ENCODE assay signal across 7 mouse cellular contexts in the genomic region with DNA sequence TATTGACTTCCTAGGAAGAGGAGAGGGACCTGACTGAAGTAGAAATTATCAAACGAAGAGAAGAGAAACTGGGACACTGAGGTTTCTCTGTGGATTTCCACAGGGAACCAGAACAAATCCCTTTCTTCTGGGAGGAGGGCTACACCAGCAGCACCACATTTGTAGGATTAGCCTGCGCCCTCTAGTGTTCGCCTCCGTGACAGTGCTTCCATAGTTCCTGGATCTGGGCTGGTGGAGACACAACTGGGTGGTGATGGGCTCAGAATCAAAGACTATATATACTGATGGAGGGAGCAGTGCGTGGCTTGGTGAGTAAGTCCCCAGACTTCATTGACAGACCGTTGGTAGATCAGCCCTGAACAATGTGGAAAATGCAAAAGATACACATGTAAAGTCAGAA.
DNase-seq lines count a peak whose midpoint lies in the region; ATAC-seq lines count a peak whose summit lies in the region.

No protein-coding gene starts in this region.

- H3K9ac ChIP-seq in forebrain, embryonic 16.5 days (replicated peaks; ENCODE audit: low read depth, low read length), result no peak overlapping the region
- H3K9ac ChIP-seq in hindbrain, embryonic 11.5 days (ENCODE audit: low read depth, low read length), result no peak overlapping the region
- H3K9ac ChIP-seq in midbrain, embryonic 11.5 days (ENCODE audit: low read length), result no peak overlapping the region

- no peak overlapping the region for H3K27ac ChIP-seq in forebrain, embryonic 16.5 days (ENCODE audit: low read length)
- H3K27ac ChIP-seq in hindbrain, embryonic 11.5 days (ENCODE audit: low read depth, low read length), result no peak overlapping the region
- H3K27ac ChIP-seq in midbrain, embryonic 11.5 days (ENCODE audit: low read depth, low read length), result no peak overlapping the region

- no peaks in the 10 kb centered on the region for H3K36me3 ChIP-seq in forebrain, embryonic 16.5 days (ENCODE audit: control insufficient read depth, insufficient read depth)
- no peaks in the 10 kb centered on the region for H3K36me3 ChIP-seq in hindbrain, embryonic 11.5 days (ENCODE audit: control insufficient read depth, insufficient read depth, low read length)
- no peaks in the 10 kb centered on the region for H3K36me3 ChIP-seq in midbrain, embryonic 11.5 days (ENCODE audit: control insufficient read depth, insufficient read depth, low read length)
- no peaks in the 10 kb centered on the region for H3K36me3 ChIP-seq in splenic B cell, adult 2 months (ENCODE audit: control insufficient read depth, insufficient read depth, low read length, poor library complexity, severe bottlenecking)

- H3K9me3 ChIP-seq in forebrain, embryonic 16.5 days (ENCODE audit: control insufficient read depth, low read length), result no peaks in the 10 kb centered on the region
- no peaks in the 10 kb centered on the region for H3K9me3 ChIP-seq in hindbrain, embryonic 11.5 days (ENCODE audit: control insufficient read depth, low read length)
- H3K9me3 ChIP-seq in midbrain, embryonic 11.5 days (ENCODE audit: control insufficient read depth, low read length), result no peaks in the 10 kb centered on the region

- DNase-seq in R1 (ENCODE audit: low read depth, low spot score), result peak; percentile 60
- DNase-seq in cerebellum, adult 11 months, result peak; percentile 67
- DNase-seq in hindbrain, embryonic 11.5 days (ENCODE audit: low spot score), result peak; percentile 81
- peak; percentile 53 to 67 for DNase-seq in layer of hippocampus, postnatal 36 days
- DNase-seq in midbrain, embryonic 11.5 days (ENCODE audit: low spot score, missing footprints), result peak; percentile 92
- DNase-seq in splenic B cell, adult 2 months (ENCODE audit: low read depth, low spot score), result peak; percentile 35

- 23% methylated on average over 6 of the region's 6 CpGs for WGBS in forebrain, embryonic 16.5 days
- WGBS in hindbrain, embryonic 11.5 days, result 28% methylated on average over 6 of the region's 6 CpGs
- WGBS in midbrain, embryonic 11.5 days, result 20% methylated on average over 6 of the region's 6 CpGs

- H3K4me3 ChIP-seq in forebrain, embryonic 16.5 days (replicated peaks; ENCODE audit: low read length), result no peak overlapping the region
- no peak overlapping the region for H3K4me3 ChIP-seq in hindbrain, embryonic 11.5 days (ENCODE audit: low read depth, low read length)
- no peak overlapping the region for H3K4me3 ChIP-seq in midbrain, embryonic 11.5 days (ENCODE audit: low read depth, low read length)

- peak; percentile 79 for ATAC-seq in forebrain, embryonic 16.5 days
- peak; percentile 64; the same call in 1 of the 2 replicates for ATAC-seq in hindbrain, embryonic 11.5 days (ENCODE audit: low FRiP score)
- ATAC-seq in midbrain, embryonic 11.5 days (ENCODE audit: low FRiP score), result peak; percentile 76

- H3K4me2 ChIP-seq in forebrain, embryonic 16.5 days (ENCODE audit: low read length), result no peak overlapping the region
- H3K4me2 ChIP-seq in hindbrain, embryonic 11.5 days (replicated peaks; ENCODE audit: low read depth, low read length), result no peak overlapping the region
- H3K4me2 ChIP-seq in midbrain, embryonic 11.5 days, result no peak overlapping the region

- no peaks in the 10 kb centered on the region for H3K27me3 ChIP-seq in forebrain, embryonic 16.5 days (replicated peaks; ENCODE audit: control insufficient read depth, insufficient read depth, low read length)
- no peaks in the 10 kb centered on the region for H3K27me3 ChIP-seq in hindbrain, embryonic 11.5 days (ENCODE audit: control insufficient read depth, insufficient read depth, low read length)
- no peaks in the 10 kb centered on the region for H3K27me3 ChIP-seq in midbrain, embryonic 11.5 days (ENCODE audit: control insufficient read depth, insufficient read depth, low read length)
- no peaks in the 10 kb centered on the region for H3K27me3 ChIP-seq in splenic B cell, adult 2 months (ENCODE audit: control insufficient read depth, insufficient read depth, low read length, poor library complexity, severe bottlenecking)

- H3K4me1 ChIP-seq in forebrain, embryonic 16.5 days (replicated peaks; ENCODE audit: control insufficient read depth, insufficient read depth, low read length), result peaks cover 12% of the 10 kb centered on the region
- no peaks in the 10 kb centered on the region for H3K4me1 ChIP-seq in hindbrain, embryonic 11.5 days (replicated peaks; ENCODE audit: control insufficient read depth, insufficient read depth, low read length)
- no peaks in the 10 kb centered on the region for H3K4me1 ChIP-seq in midbrain, embryonic 11.5 days (ENCODE audit: control insufficient read depth, insufficient read depth, low read length)

Comparison
In these comparisons a context has a peak if more than half of its experiments do, and no peak if none do; other contexts are left out.
1. DNase-seq: peak in every context shown above with its lines; median percentile 92 in midbrain, embryonic 11.5 days; 81 in hindbrain, embryonic 11.5 days; 67 in cerebellum, adult 11 months; 60 in R1; 60 in layer of hippocampus, postnatal 36 days; 35 in splenic B cell, adult 2 months.